Mouse (Mus musculus): ENCODE measurements around the gene Mrgpra3.

The Mrgpra3 gene

GRCm38 (mm10) chr7:47601272-47601671, at the start of gene Mrgpra3:
TSS of gene Mrgpra3 (minus strand) at chr7:47601372.
- DNase-seq (ENCODE audit: low read depth), result no peak

Measured in c-Kit-positive CD71-positive TER-119-negative erythroid progenitor cells, embryonic 14.5 days (primary cell).